Mouse (Mus musculus) cortical plate, adult 2 months (tissue): ENCODE results near the gene Ift43.

Source experiments
- CTCF ChIP-seq: fragments of 200-500 bp; IDR thresholded peaks from 2 replicates; pipeline ENCODE4 v1.5.1; 2011; ENCODE audit warnings: mild to moderate bottlenecking, control low read depth, low read length; ENCODE audit not compliant: insufficient read depth; ENCODE audit errors: extremely low read depth
- POLR2A ChIP-seq: fragments of 200-500 bp; IDR thresholded peaks from 2 replicates; pipeline ENCODE4 v1.6.1; 2011; ENCODE audit warnings: mild to moderate bottlenecking, low read length, control low read depth; ENCODE audit not compliant: insufficient read depth; ENCODE audit errors: extremely low read depth

DNA sequence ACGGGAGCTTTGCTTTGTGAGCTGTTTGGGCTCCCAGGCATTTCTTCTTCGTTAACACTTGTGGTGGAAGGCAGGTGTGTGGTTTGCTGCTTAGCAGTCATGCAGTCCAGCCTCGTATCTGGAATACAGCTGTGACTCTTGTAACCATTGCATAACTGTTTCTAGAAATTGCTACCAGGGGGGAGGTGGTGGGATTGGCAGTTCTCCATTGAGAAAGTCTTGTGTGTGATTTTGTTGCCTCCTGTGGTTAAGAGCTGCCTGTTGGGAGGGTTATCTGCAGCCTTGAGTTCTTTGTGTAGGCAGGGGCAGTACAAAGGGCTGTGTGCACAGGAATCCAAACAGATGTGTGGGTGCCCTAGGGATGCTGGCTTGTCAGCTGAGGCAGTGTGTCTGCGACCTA is 53.4 kb downstream of the Ift43 start:
- TF ChIP-seq POLR2A (no peak), CTCF (no peak)
